ENCODE assay signal across 25 mouse cellular contexts in genomic region chr6:72733375-72733774, GRCm38 (mm10). TPM values are rescaled to one million over a fixed set of nuclear protein-coding genes. Genes with fewer than 3 reads are reported as not detected.
"Had no signal": no experiment of that assay in that cellular context is flagged by ENCODE, and none has a peak within 500 bp of the region (broad histone marks: within the 10 kb centered on the region; RNA-seq: fewer than 3 reads in every experiment).

No protein-coding gene starts in this region.

- H3K9ac ChIP-seq: heart, embryonic 12.5 days; hindbrain, embryonic 13.5 days; hindbrain, embryonic 15.5 days; limb, embryonic 12.5 days; liver, embryonic 14.5 days had no signal

- H3K4me2 ChIP-seq: heart, embryonic 12.5 days; hindbrain, embryonic 13.5 days; hindbrain, embryonic 15.5 days; limb, embryonic 12.5 days; liver, embryonic 11.5 days had no signal

- ATAC-seq: hindbrain, postnatal 0 days had no signal

- H3K9me3 ChIP-seq: hindbrain, embryonic 10.5 days; hindbrain, embryonic 13.5 days; hindbrain, embryonic 15.5 days; limb, embryonic 10.5 days had no signal

- H3K27me3 ChIP-seq: heart, embryonic 12.5 days; hindbrain, embryonic 13.5 days; hindbrain, embryonic 15.5 days; limb, embryonic 12.5 days had no signal

- DNase-seq: gastrocnemius, adult 2 months; gastrocnemius, postnatal 10 days; gastrocnemius, postnatal 25 days; heart, adult 18-20 months; heart, postnatal 10 days; heart, postnatal 4 days; kidney, adult 18-20 months; kidney, adult 8-10 months; kidney, postnatal 10 days; kidney, postnatal 25 days; kidney, postnatal 4 days; liver had no signal

- H3K36me3 ChIP-seq: hindbrain, embryonic 13.5 days; hindbrain, embryonic 15.5 days had no signal

- H3K27ac ChIP-seq: gastrocnemius, adult 2 months; heart, embryonic 10.5 days; hindbrain, embryonic 10.5 days; hindbrain, embryonic 13.5 days; hindbrain, embryonic 15.5 days; hindbrain, postnatal 0 days; layer of hippocampus, adult 2 months; left cerebral cortex, adult 2 months; limb, embryonic 10.5 days; limb, embryonic 12.5 days; liver, embryonic 14.5 days had no signal

- H3K4me3 ChIP-seq: gastrocnemius, adult 2 months; heart, embryonic 10.5 days; heart, embryonic 12.5 days; hindbrain, embryonic 10.5 days; hindbrain, embryonic 13.5 days; hindbrain, embryonic 15.5 days; layer of hippocampus, adult 2 months; left cerebral cortex, adult 2 months; limb, embryonic 10.5 days; limb, embryonic 12.5 days had no signal

RNA-seq across cellular contexts. Expression of gene Tcf7l1, which starts 55.7 kb away (rescaled TPM):
- total RNA-seq: granulocyte monocyte progenitor cell, adult 5-6 weeks had no signal
